Mouse (Mus musculus): ENCODE results near the gene Thrap3. TPM values are rescaled to one million over a fixed set of nuclear protein-coding genes. Genes with fewer than 3 reads are reported as not detected.

Thrap3 gene
- total RNA-seq (2014; rRNA removed) = 85.7 and 128 TPM in 2 replicates
- 108 and 123 TPM in 2 replicates for polyA plus RNA-seq (2015; fragmentation: Nextera tagmentation; extraction: Ambion mirVana)

DNA sequence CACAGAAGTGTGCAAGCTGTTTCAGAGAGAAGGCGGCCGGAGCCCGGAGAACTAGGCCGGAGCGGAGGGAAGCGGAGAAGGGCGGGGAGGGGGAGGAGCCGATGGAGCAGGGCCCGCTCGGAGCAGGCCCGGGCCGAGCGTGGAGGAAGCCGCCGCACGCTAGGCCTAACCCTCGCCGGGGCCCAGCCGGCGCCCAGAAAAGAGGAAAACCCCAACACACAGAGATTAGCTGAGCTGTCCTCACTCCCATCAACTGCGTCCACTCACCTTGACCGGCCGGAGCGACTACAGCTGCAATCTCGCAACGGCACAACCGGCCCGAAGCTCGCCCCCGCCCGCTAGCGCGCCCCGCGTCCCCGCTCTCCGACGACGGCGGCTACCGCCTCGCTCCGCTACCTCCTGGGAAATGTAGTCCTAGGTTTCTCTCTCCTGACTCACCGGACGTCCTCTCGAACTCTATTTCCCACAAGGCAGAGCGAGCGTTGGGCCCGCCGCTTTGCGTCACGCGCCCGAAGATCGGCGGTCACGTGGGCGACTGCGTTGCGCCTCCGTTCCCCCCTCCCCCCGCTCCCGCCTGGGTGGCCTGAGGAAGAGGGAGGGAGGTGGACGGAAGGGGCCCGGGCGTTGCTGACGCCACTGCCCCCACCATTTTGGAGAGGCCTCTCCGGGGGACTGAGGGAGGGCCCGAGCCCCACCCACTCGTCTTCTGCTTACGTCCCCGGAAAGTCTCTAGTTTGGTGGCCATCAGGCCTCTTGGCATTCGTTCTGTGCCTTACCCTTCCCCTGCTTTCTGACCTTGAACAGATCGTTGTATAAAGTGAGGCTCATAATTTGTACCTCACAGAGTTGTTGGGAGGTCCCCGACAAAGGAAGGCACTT is at the start of gene Thrap3:
Gene Thrap3, minus strand, starts transcription at position 458 of the 879 bp plus-strand sequence.
- WGBS = under 1% methylated on average over 63 of the region's 75 CpGs
- Histone ChIP-seq H3K4me3 (ENCODE audit: low read length) (peak within 1 kb of the TSS; percentile 72), H3K9me3 (ENCODE audit: low read length) (no peaks in the 10 kb centered on the region), H3K36me3 (ENCODE audit: insufficient read depth, low read length) (no peaks in the 10 kb centered on the region), H3K4me2 (ENCODE audit: low read depth, low read length) (peak within 1 kb of the TSS; percentile 75), H3K27ac (peak within 1 kb of the TSS; percentile 92), H3K4me1 (ENCODE audit: insufficient read depth, low read length) (peaks cover 9% of the 10 kb centered on the region; the same call in 1 of the 2 replicates), H3K9ac (replicated peaks; ENCODE audit: low read length) (peak within 1 kb of the TSS; percentile 83), H3K27me3 (ENCODE audit: insufficient read depth, low read length) (no peaks in the 10 kb centered on the region)
- no peak for TF ChIP-seq CTCF (IDR thresholded peaks at IDR 0.05; ENCODE audit: low read depth)
- ATAC-seq = peak; percentile 99
- peak; percentile 99 for DNase-seq (ENCODE audit: low spot score)

DNA sequence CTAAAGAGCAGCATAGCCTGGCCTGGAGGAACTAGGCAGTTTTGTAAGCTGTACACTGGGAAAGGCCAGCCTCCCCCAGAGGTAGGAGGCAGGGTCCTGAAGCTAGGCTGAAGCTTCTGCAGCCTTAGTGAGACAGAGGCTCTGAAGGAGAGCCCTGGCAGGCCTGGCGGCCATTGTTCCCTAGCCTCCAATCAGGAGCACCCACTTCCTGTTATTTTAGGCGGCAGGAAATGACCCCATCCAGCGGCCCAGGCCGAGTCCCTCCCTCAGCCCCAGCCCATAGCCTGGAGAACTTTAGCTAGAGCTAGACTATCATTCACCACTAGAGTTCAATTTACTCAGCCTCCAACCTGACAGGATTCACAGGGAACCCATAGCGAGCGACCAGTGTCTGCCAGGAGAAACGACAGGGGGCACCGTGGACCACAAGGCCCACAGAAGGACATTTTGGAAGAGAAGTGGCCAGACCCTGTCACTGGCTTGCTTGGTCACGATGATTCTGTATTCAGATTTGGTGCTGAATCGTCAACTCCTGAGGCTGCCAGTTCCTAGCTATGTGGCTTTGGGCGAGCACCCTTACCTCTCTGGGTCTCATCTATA is 49.2 kb upstream of the Thrap3 start:
- DNase-seq (ENCODE audit: low spot score) = no peak
- no peak for ATAC-seq
- TF ChIP-seq CTCF (IDR thresholded peaks at IDR 0.05; ENCODE audit: low read depth) = 0 out of 2 replicates have a peak, but pooled peaks have one; percentile 10
- peaks cover 38% of the 10 kb centered on the region for H3K4me1 ChIP-seq (ENCODE audit: insufficient read depth, low read length)
- H3K27ac ChIP-seq = peak overlapping the region; percentile 32; the same call in 1 of the 2 replicates
- H3K36me3 ChIP-seq (ENCODE audit: insufficient read depth, low read length) = 0 out of 2 replicates have a peak, but pooled peaks cover 5% of the 10 kb centered on the region
- 61% methylated on average over 11 of the region's 11 CpGs for WGBS
- H3K9me3 ChIP-seq (ENCODE audit: low read length) = no peaks in the 10 kb centered on the region
- H3K4me3 ChIP-seq (ENCODE audit: low read length) = no peak overlapping the region
- no peak overlapping the region for H3K4me2 ChIP-seq (ENCODE audit: low read depth, low read length)
- no peaks in the 10 kb centered on the region for H3K27me3 ChIP-seq (ENCODE audit: insufficient read depth, low read length)
- H3K9ac ChIP-seq (replicated peaks; ENCODE audit: low read length) = peak overlapping the region; percentile 30; the same call in 1 of the 2 replicates

- WGBS = 43% methylated on average over 4 of the region's 4 CpGs
- Histone ChIP-seq H3K27ac (no peak overlapping the region), H3K4me1 (ENCODE audit: insufficient read depth, low read length) (peaks cover 38% of the 10 kb centered on the region), H3K4me3 (ENCODE audit: low read length) (no peak overlapping the region), H3K9me3 (ENCODE audit: low read length) (no peaks in the 10 kb centered on the region), H3K27me3 (ENCODE audit: insufficient read depth, low read length) (no peaks in the 10 kb centered on the region), H3K36me3 (ENCODE audit: insufficient read depth, low read length) (0 out of 2 replicates have a peak, but pooled peaks cover 5% of the 10 kb centered on the region), H3K4me2 (ENCODE audit: low read depth, low read length) (no peak overlapping the region), H3K9ac (replicated peaks; ENCODE audit: low read length) (no peak overlapping the region)
- DNase-seq (ENCODE audit: low spot score) (no peak), ATAC-seq (no peak)
- TF ChIP-seq CTCF (IDR thresholded peaks at IDR 0.05; ENCODE audit: low read depth) = no peak
Observed at GRCm38 (mm10) chr4:126250659-126251058, 48.1 kb upstream of the Thrap3 start.

DNA sequence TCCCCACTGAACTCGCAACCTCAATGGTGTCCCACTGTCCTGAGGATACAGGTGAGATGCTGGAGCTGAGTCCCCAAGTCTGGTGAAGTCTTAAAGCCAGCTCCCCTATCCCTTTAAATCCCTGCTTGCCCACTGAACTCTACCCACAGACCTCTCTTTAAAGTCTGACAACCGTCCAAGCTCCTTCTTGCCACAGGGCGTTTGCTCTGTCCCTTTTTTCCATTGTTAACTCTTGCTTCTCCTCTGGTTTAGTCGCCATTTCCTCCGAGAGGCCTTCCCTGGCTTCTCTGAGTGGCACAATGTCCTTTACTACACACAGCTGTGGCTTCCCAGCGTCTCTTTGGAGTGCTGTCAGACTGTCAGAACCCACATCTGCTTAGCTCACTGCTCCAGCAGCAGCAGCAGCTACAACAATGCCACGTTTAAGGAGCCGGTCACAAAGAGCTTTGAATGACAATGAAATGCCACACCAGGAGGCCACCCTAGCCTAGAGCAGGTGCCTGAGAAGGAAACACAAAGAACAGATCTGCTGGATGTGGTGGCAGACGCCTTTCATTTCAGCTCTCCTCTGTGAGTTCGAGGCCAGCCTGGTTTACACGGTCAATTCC is 45.8 kb upstream of the Thrap3 start:
- Histone ChIP-seq H3K27ac (peak overlapping the region; percentile 42), H3K27me3 (ENCODE audit: insufficient read depth, low read length) (no peaks in the 10 kb centered on the region), H3K9me3 (ENCODE audit: low read length) (no peaks in the 10 kb centered on the region), H3K36me3 (ENCODE audit: insufficient read depth, low read length) (0 out of 2 replicates have a peak, but pooled peaks cover 5% of the 10 kb centered on the region), H3K4me2 (ENCODE audit: low read depth, low read length) (no peak overlapping the region), H3K4me3 (ENCODE audit: low read length) (no peak overlapping the region), H3K4me1 (ENCODE audit: insufficient read depth, low read length) (peaks cover 29% of the 10 kb centered on the region; the same call in 1 of the 2 replicates), H3K9ac (replicated peaks; ENCODE audit: low read length) (0 out of 2 replicates have a peak overlapping the region, but pooled peaks have one; percentile 26)
- 12% methylated on average over 11 of the region's 11 CpGs for WGBS
- no peak for TF ChIP-seq CTCF (IDR thresholded peaks at IDR 0.05; ENCODE audit: low read depth)
- ATAC-seq = no peak
- no peak for DNase-seq (ENCODE audit: low spot score)

- H3K4me2 ChIP-seq (ENCODE audit: low read depth, low read length) = no peak overlapping the region
- WGBS = 81% methylated on average over 13 of the region's 13 CpGs
- no peaks in the 10 kb centered on the region for H3K27me3 ChIP-seq (ENCODE audit: insufficient read depth, low read length)
- DNase-seq (ENCODE audit: low spot score) (no peak), ATAC-seq (no peak)
- no peak overlapping the region for H3K4me3 ChIP-seq (ENCODE audit: low read length)
- H3K4me1 ChIP-seq (ENCODE audit: insufficient read depth, low read length) = peaks cover 11% of the 10 kb centered on the region; the same call in 1 of the 2 replicates
- H3K36me3 ChIP-seq (ENCODE audit: insufficient read depth, low read length) = peaks cover 12% of the 10 kb centered on the region
- no peak overlapping the region for H3K9ac ChIP-seq (replicated peaks; ENCODE audit: low read length)
- no peaks in the 10 kb centered on the region for H3K9me3 ChIP-seq (ENCODE audit: low read length)
- TF ChIP-seq CTCF (IDR thresholded peaks at IDR 0.05; ENCODE audit: low read depth) = no peak
- no peak overlapping the region for H3K27ac ChIP-seq
Observed at GRCm38 (mm10) chr4:126246202-126246889, 43.8 kb upstream of the Thrap3 start.

DNA sequence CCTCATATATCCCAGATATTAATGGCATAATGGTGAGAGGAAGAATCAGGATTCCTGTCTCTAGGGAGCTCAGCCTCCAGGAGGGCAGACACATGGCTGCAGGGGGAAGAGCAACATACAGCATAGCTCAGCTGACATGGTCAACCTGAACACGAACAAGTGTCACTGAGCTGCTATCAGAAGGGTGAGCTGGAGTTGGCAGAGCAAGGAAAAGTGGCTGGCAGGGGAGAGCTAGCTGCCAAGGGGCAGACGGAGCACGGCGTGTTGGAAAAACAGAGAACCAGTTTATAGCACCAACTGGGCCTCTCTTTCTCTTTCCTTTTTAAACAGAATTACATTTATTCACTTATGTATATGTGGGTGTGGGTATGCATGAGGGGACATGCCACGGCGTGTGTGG is 40.0 kb upstream of the Thrap3 start:
- no peak overlapping the region for H3K27ac ChIP-seq
- no peaks in the 10 kb centered on the region for H3K9me3 ChIP-seq (ENCODE audit: low read length)
- H3K36me3 ChIP-seq (ENCODE audit: insufficient read depth, low read length) = peaks cover 45% of the 10 kb centered on the region
- 70% methylated on average over 6 of the region's 6 CpGs for WGBS
- no peaks in the 10 kb centered on the region for H3K27me3 ChIP-seq (ENCODE audit: insufficient read depth, low read length)
- no peak overlapping the region for H3K4me2 ChIP-seq (ENCODE audit: low read depth, low read length)
- H3K4me1 ChIP-seq (ENCODE audit: insufficient read depth, low read length) = no peaks in the 10 kb centered on the region
- H3K9ac ChIP-seq (replicated peaks; ENCODE audit: low read length) = no peak overlapping the region
- ATAC-seq = no peak
- DNase-seq (ENCODE audit: low spot score) = no peak
- H3K4me3 ChIP-seq (ENCODE audit: low read length) = no peak overlapping the region
- no peak for TF ChIP-seq CTCF (IDR thresholded peaks at IDR 0.05; ENCODE audit: low read depth)

All from hindbrain, postnatal 0 days (tissue).